Mouse (Mus musculus) G1E (cell line): ENCODE data around the gene Cnpy3.

Source experiments
- CTCF ChIP-seq: IDR thresholded peaks from 2 replicates; pipeline ENCODE4 v1.5.1; 2012; ENCODE audit warnings: low read depth, low read length, inconsistent platforms, mixed read lengths
- GATA1 ChIP-seq: IDR thresholded peaks from 2 replicates; pipeline ENCODE4 v1.6.1; 2012; ENCODE audit warnings: borderline replicate concordance, low read length, inconsistent platforms, mixed read lengths
- GATA2 ChIP-seq: IDR thresholded peaks from 2 replicates; pipeline ENCODE4 v1.6.1; 2012; ENCODE audit warnings: low read depth, low read length, inconsistent platforms, borderline replicate concordance
- POLR2AphosphoS5 ChIP-seq: IDR thresholded peaks from 2 replicates; pipeline ENCODE4 v1.6.1; 2012; ENCODE audit warnings: low read depth, low read length, inconsistent platforms; ENCODE audit not compliant: insufficient replicate concordance
- TAL1 ChIP-seq: conservative IDR thresholded peaks from 2 replicates; pipeline ENCODE4 v1.6.1; 2012; ENCODE audit warnings: low read depth, low read length, inconsistent platforms, mixed read lengths

DNA sequence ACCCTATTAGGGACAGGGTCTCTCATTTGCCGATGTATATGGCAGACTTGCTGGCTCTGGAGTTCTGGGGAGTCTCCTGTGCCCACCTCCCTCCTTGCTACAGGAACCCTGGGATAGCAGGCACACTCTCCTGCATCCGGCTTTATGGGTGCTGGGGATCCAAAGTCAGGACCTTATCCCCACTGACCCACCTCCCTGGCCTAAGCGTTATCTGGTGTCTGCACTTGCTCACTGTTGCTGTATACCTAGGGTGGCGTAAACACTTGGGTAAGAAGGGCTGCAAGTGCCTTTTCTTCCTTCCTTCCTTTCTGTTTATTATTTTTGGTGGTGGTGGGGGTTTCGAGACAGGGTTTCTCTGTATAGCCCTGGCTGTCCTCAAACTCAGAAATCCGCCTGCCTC lies 10.7 kb downstream of the Cnpy3 start:
- no peak for TF ChIP-seq CTCF
- no peak for TF ChIP-seq GATA1
- TF ChIP-seq POLR2AphosphoS5, result no peak
- no peak for TF ChIP-seq TAL1
- no peak for TF ChIP-seq GATA2
